Mouse (Mus musculus) stomach, postnatal 0 days (tissue): Measurements from ENCODE around the gene Lrmda.

Source experiments
- CTCF ChIP-seq: IDR thresholded peaks from 2 replicates; pipeline ENCODE4 v1.5.1; 2016; ENCODE audit warnings: antibody characterized with exemption, low read depth, mild to moderate bottlenecking, moderate library complexity
- EP300 ChIP-seq: optimal IDR thresholded peaks from 2 replicates; pipeline ENCODE3; 2016; ENCODE audit warnings: antibody characterized with exemption

DNA sequence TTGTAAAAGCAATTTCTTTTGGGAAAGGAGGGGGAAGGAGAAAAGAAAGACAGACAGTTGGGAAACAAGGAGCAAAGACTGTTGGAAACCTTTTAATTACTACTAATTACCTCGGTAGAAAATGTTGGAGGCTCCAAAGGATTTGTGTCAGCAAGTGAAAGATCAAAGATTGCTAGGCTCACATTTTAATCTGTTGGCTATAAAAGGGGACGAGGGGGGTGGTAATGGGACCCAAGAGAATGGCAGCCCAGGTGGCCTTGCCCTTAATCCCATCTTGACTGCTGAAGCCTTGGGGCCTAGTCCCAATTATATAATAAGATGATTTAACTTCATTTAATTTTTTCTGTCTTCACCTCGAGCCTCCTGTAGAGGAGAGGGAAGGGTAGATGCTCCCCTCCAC lies 533.3 kb downstream of the Lrmda start:
- TF ChIP-seq EP300 (no peak), CTCF (no peak)
